Mouse (Mus musculus) myocyte (in vitro differentiated cells): ENCODE data around the gene Rtn2. TPM values are rescaled to one million over a fixed set of nuclear protein-coding genes. Genes with fewer than 3 reads are reported as not detected.

Experiments used
- H3K27me3 ChIP-seq: one replicate; pipeline ENCODE4 v1.6.1; 2011; ENCODE audit not compliant: control insufficient read depth, insufficient read depth, insufficient read length
- H3K36me3 ChIP-seq: one replicate; pipeline ENCODE4 v1.6.1; 2011; ENCODE audit not compliant: control insufficient read depth, insufficient read depth
- H3K4me2 ChIP-seq: one replicate; pipeline ENCODE4 v1.6.1; 2011; ENCODE audit warnings: low read depth, control low read depth
- H3K4me3 ChIP-seq: one replicate; pipeline ENCODE4 v1.5.1; 2011; ENCODE audit warnings: mild to moderate bottlenecking, control low read depth, moderate library complexity
- H3K79me2 ChIP-seq: one replicate; pipeline ENCODE4 v1.6.1; 2011; ENCODE audit not compliant: control insufficient read depth, insufficient read depth
- H3ac ChIP-seq: one replicate; pipeline ENCODE4 v1.6.1; 2011; ENCODE audit not compliant: control insufficient read depth, insufficient read length
- CEBPB ChIP-seq: IDR thresholded peaks from 2 replicates; pipeline ENCODE4 v1.6.1; 2011; ENCODE audit warnings: mild to moderate bottlenecking, moderate library complexity; ENCODE audit not compliant: poor library complexity, insufficient read depth, severe bottlenecking
- E2F4 ChIP-seq: IDR thresholded peaks from one replicate; pipeline ENCODE4 v1.6.1; 2011; ENCODE audit warnings: mild to moderate bottlenecking, control low read depth, moderate library complexity; ENCODE audit not compliant: insufficient read depth
- MAX ChIP-seq: IDR thresholded peaks from one replicate; pipeline ENCODE4 v1.6.1; 2011; ENCODE audit warnings: low read depth, mild to moderate bottlenecking, control low read depth
- MYOD1 ChIP-seq, 3 experiments: IDR thresholded peaks; one replicate each; pipeline ENCODE4 v1.6.1; 2011; ENCODE audit warnings: control low read depth in 2 of 3, low read depth in 2 of 3, mild to moderate bottlenecking in 2 of 3, moderate library complexity in 1 of 3; ENCODE audit not compliant: insufficient read length in 2 of 3, control insufficient read depth in 1 of 3
- MYOG ChIP-seq, 3 experiments: IDR thresholded peaks; one replicate each; pipeline ENCODE4 v1.6.1; 2011; ENCODE audit warnings: control low read depth in 2 of 3, low read depth in 2 of 3, mild to moderate bottlenecking in 2 of 3; ENCODE audit not compliant: insufficient read length in 2 of 3, control insufficient read depth in 1 of 3, insufficient read depth in 1 of 3
- POLR2A ChIP-seq: IDR thresholded peaks from one replicate; pipeline ENCODE4 v1.6.1; 2011; ENCODE audit warnings: low read depth, mild to moderate bottlenecking, control low read depth, moderate library complexity; ENCODE audit not compliant: insufficient read length
- POLR2AphosphoS2 ChIP-seq: IDR thresholded peaks from one replicate; pipeline ENCODE4 v1.6.1; 2011; ENCODE audit warnings: low read depth, control low read depth; ENCODE audit not compliant: insufficient read length
- REST ChIP-seq: IDR thresholded peaks from one replicate; pipeline ENCODE4 v1.6.1; 2011; ENCODE audit warnings: mild to moderate bottlenecking, control low read depth, moderate library complexity; ENCODE audit not compliant: insufficient read depth, insufficient read length
- SRF ChIP-seq: IDR thresholded peaks from one replicate; pipeline ENCODE4 v1.6.1; 2011; ENCODE audit warnings: low read depth; ENCODE audit not compliant: control insufficient read depth, insufficient read length
- TCF12 ChIP-seq: IDR thresholded peaks from one replicate; pipeline ENCODE4 v1.6.1; 2011; ENCODE audit warnings: mild to moderate bottlenecking, control low read depth; ENCODE audit not compliant: poor library complexity, insufficient read depth, severe bottlenecking
- TCF3 ChIP-seq: IDR thresholded peaks from one replicate; pipeline ENCODE4 v1.6.1; 2011; ENCODE audit warnings: low read depth, control low read depth; ENCODE audit not compliant: insufficient read length
- USF1 ChIP-seq: IDR thresholded peaks from one replicate; pipeline ENCODE4 v1.6.1; 2011; ENCODE audit warnings: low read depth, mild to moderate bottlenecking, control low read depth, moderate library complexity
- polyA plus RNA-seq: library from polyadenylated mRNA; unstranded; fragments of >200 nt; fragmentation: generic; extraction: Trizol; gene quantifications from one replicate; pipeline ENCODE4 v1.2.1, GENCODE M21; 2012; ENCODE audit warnings: missing spikeins

Rtn2 gene
- polyA plus RNA-seq, 1 experiment: 340 TPM

DNA sequence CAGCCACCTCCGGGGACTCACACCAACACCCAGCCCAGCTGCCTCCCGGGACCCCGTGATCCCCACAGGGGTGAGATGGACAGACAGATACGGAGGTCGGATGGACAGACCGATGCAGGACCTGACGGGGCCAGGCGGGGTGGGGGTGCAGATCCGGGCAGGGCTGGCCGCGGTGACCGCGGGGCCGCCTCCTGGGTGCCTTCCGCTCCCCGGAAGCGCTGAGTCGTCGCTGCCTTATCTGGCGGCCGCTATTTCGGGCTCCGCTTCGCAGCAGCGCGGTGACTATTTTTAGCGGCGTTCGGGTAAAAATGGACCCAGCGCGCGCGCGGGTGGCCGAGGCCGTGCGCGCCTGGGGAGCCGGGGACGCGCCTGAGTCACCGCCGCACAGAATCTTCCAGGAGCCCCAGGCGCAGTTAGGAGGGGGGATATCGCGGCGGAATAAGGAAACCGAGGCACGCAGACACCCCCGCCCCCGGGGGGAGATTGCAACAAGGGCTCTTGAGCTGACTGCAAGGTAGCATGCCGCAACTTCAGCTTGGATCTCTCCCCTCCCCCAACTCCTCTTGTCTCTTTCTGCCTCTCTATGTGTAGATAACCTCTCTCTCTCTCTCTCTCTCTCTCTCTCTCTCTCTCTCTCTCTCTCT is 50.4 kb downstream of the Rtn2 start:
- H3K4me2 ChIP-seq: peak overlapping the region; percentile 85
- peak; percentile 47 for TF ChIP-seq POLR2A
- TF ChIP-seq MYOG (IDR thresholded peaks at IDR 0.05; ENCODE audit: control insufficient read depth in 1 of 3, insufficient read depth in 1 of 3, insufficient read length in 2 of 3, low read depth in 2 of 3): peak in 1 of 3 experiments; percentile 33
- TF ChIP-seq MYOD1 (IDR thresholded peaks at IDR 0.05; ENCODE audit: control insufficient read depth in 1 of 3, insufficient read length in 2 of 3, low read depth in 2 of 3): peak in 1 of 3 experiments; percentile 55
- no peak for TF ChIP-seq MAX
- TF ChIP-seq POLR2AphosphoS2: no peak
- TF ChIP-seq SRF: peak; percentile 99
- no peaks in the 10 kb centered on the region for H3K27me3 ChIP-seq
- H3K4me3 ChIP-seq: peak overlapping the region; percentile 46
- no peaks in the 10 kb centered on the region for H3K36me3 ChIP-seq
- H3ac ChIP-seq: peak overlapping the region; percentile 37
- H3K79me2 ChIP-seq: peaks cover 16% of the 10 kb centered on the region

DNA sequence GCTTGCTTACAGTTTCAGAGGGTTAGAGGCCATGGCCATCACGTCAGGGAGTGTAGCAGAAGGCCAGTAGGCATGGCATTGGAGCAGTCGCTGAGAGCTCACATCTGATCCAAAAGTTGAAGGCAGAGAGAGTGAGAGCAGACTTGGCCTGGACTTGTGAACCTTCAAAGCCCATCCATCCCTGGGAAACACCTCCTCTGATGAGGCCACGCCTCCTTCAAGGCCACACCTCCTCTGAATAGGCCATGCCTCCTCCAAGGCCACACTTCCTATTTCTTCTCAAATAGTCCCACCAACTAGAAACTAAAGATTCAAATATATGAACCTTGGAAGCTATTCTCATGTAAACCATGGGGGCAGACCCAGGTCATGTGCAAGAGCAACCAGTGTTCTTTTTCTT is 53.2 kb downstream of the Rtn2 start:
- no peaks in the 10 kb centered on the region for H3K36me3 ChIP-seq
- TF ChIP-seq MAX (no peak), POLR2A (peak; percentile 19)
- no peak overlapping the region for H3ac ChIP-seq
- no peaks in the 10 kb centered on the region for H3K27me3 ChIP-seq
- H3K4me2 ChIP-seq: peak overlapping the region; percentile 24
- no peak overlapping the region for H3K4me3 ChIP-seq
- H3K79me2 ChIP-seq: peaks cover 16% of the 10 kb centered on the region

DNA sequence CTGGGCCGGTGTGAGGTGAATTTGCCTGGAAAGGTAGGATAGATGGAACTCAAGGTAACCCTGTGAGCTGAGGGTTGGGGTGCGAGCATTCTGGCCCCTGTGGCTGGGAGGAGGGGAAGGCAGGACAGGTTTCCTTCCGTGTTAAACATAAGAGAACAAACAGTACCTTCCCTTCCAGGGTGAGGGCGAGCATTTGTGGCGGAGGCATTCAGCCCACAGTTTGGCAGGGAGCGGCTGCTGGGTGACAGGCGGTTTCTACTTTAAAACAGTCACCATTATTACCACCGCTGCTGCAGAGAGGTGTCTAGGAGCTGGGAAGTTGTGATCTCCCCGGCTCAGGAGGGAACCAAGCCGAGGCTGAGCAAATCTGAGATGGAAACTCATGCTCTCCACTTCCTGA is 54.7 kb downstream of the Rtn2 start:
- Histone ChIP-seq H3K4me3 (no peak overlapping the region), H3K27me3 (no peaks in the 10 kb centered on the region)

DNA sequence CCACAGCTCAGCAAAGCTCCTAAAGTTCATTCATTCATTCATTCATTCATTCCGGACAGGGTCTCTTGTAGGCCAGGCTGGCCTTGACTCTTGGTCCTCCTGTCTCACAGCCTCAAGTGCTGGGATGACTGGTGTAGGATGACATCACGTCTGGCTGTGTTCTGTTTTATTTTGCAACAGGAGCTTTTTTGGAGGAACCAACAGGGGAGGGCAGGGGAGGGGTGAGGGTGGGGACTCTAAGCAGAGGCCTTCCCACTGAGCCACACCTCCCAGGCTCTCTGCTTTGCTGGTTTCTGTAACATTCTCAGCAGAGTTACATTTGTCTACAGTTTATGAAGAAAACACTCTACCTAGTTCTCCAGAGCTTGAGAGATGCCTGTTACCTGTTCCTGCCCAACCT is 55.6 kb downstream of the Rtn2 start:
- Histone ChIP-seq H3K27me3 (no peaks in the 10 kb centered on the region), H3ac (no peak overlapping the region), H3K4me3 (no peak overlapping the region), H3K4me2 (peak overlapping the region; percentile 58), H3K36me3 (no peaks in the 10 kb centered on the region), H3K79me2 (peaks cover 16% of the 10 kb centered on the region)
- TF ChIP-seq POLR2AphosphoS2: no peak
- TF ChIP-seq MAX: no peak
- TF ChIP-seq USF1: no peak
- TF ChIP-seq MYOD1 (IDR thresholded peaks at IDR 0.05; ENCODE audit: control insufficient read depth in 1 of 3, insufficient read length in 2 of 3, low read depth in 2 of 3): no peak
- TF ChIP-seq CEBPB: no peak
- TF ChIP-seq TCF3: no peak
- no peak for TF ChIP-seq E2F4
- no peak for TF ChIP-seq SRF
- TF ChIP-seq POLR2A: no peak
- no peak for TF ChIP-seq REST
- TF ChIP-seq TCF12: no peak
- TF ChIP-seq MYOG (IDR thresholded peaks at IDR 0.05; ENCODE audit: control insufficient read depth in 1 of 3, insufficient read depth in 1 of 3, insufficient read length in 2 of 3, low read depth in 2 of 3): no peak

More for the DNA sequence above, 54.7 kb downstream of the Rtn2 start:
- Histone ChIP-seq H3ac (no peak overlapping the region), H3K79me2 (peaks cover 16% of the 10 kb centered on the region), H3K36me3 (no peaks in the 10 kb centered on the region), H3K4me2 (no peak overlapping the region)
- TF ChIP-seq TCF12: no peak

DNA sequence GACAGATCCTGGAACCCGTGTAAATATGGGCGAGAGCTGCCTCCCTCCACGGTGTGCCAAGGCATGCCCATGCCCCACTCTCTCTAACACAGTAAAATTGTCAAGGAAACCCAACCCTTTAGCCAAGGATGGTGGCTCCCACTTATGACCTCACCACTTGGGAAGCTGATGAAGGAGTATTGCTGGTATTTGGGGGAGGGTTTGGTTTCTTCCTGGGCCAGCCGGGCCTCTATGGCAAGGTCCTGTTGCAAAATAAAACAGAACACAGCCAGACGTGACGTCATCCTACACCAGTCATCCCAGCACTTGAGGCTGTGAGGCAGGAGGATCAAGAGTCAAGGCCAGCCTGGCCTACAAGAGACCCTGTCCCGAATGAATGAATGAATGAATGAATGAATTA is 56.2 kb downstream of the Rtn2 start:
- no peaks in the 10 kb centered on the region for H3K36me3 ChIP-seq
- no peaks in the 10 kb centered on the region for H3K27me3 ChIP-seq
- H3K4me3 ChIP-seq: no peak overlapping the region
- H3ac ChIP-seq: no peak overlapping the region
- peaks cover 12% of the 10 kb centered on the region for H3K79me2 ChIP-seq
- peak overlapping the region; percentile 58 for H3K4me2 ChIP-seq
- TF ChIP-seq TCF3 (no peak), SRF (no peak), CEBPB (0 out of 2 replicates have a peak, but pooled peaks have one; percentile 39)

DNA sequence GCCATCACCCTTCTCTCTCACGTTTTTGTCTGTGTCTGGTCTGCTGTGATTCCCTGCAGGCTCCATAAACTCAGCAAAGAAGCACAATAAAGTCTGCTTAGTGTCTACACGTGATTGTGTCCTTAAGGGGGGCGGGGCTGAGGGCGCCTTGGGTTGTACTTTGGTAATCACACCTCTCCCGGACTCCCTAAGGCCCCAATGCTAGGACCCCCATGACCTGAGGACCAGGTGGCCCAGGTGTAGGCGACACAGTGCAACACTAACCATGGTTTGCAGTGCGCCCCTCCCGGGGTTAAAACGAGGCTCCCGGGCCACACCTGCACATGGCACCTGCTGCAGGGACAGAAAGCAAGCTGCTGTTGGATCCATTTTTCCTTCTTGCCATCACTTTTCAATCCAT is 58.8 kb downstream of the Rtn2 start:
- Histone ChIP-seq H3K4me2 (peak overlapping the region; percentile 86), H3K4me3 (peak overlapping the region; percentile 20), H3K79me2 (no peaks in the 10 kb centered on the region), H3ac (no peak overlapping the region), H3K27me3 (no peaks in the 10 kb centered on the region), H3K36me3 (no peaks in the 10 kb centered on the region)
- TF ChIP-seq POLR2A (no peak), TCF3 (no peak), TCF12 (no peak), SRF (no peak), MAX (no peak), E2F4 (no peak), MYOG (IDR thresholded peaks at IDR 0.05; ENCODE audit: control insufficient read depth in 1 of 3, insufficient read depth in 1 of 3, insufficient read length in 2 of 3, low read depth in 2 of 3) (no peak), MYOD1 (IDR thresholded peaks at IDR 0.05; ENCODE audit: control insufficient read depth in 1 of 3, insufficient read length in 2 of 3, low read depth in 2 of 3) (no peak), REST (no peak)
